Mouse (Mus musculus) megakaryocyte, embryonic 14.5 days (primary cell): ENCODE data around the gene Ang.

Experiments
- FLI1 ChIP-seq: IDR thresholded peaks from 2 replicates; pipeline ENCODE4 v1.6.1; 2012; ENCODE audit warnings: low read length, inconsistent platforms, mixed read lengths
- GATA1 ChIP-seq: IDR thresholded peaks from 3 replicates; pipeline ENCODE4 v1.6.1; 2012; ENCODE audit warnings: mixed read lengths, low read length, inconsistent platforms, borderline replicate concordance

DNA sequence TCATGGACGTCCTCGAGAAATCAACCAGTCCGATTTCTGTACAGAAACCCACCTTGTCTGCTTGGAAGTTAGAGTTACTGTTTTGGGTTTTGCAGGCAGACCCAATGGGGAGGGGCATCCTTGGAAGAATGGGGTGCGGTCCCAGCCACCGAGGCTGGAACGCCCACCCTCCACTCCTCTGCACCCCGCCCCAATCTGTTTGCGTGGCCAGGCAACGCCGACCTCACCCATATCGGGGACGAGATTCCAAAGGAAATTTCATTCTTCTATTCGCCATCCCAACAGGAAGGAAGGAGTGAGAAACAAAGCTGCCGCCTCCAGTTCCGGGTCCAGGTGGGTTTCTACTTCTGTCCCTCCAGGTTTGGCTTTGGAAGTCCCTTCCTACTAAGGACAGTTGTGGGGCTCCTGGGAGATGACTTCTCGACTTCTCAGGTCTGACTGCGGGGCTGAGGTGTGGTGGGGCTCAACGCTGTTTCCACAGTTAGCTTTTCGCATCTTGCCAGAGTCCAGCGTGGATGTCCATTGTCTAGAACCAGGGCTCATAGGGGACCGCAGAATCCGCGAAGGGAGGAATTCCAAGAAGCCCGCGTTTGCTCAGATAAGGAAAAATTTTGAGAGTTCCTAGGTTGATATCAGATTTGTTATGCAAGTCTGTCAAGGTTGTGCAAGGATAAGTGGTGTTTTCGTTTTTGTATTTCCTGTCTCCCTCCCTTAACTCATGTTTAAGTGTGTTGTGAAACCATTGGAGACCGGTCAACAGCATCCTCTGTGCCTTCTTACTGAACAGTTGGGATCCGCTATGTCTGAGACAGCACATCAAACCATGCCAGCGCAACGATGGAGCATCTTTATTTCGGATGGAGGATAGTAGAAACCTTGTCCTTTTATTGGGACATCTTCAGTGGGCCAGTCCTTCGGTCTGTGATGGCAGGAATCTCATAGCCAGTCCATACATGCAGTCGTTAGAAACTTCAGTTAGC is at the start of gene Ang, which contains the start of gene Rnase4:
- TF ChIP-seq GATA1 (no peak), FLI1 (no peak)
